Mouse (Mus musculus): ENCODE measurements around the gene Jazf1. TPM values are rescaled to one million over a fixed set of nuclear protein-coding genes. Genes with fewer than 3 reads are reported as not detected.

Jazf1 gene
- total and polyA plus RNA-seq, 3 experiments: 0.42 to 1.7 (median 0.75) TPM

DNA sequence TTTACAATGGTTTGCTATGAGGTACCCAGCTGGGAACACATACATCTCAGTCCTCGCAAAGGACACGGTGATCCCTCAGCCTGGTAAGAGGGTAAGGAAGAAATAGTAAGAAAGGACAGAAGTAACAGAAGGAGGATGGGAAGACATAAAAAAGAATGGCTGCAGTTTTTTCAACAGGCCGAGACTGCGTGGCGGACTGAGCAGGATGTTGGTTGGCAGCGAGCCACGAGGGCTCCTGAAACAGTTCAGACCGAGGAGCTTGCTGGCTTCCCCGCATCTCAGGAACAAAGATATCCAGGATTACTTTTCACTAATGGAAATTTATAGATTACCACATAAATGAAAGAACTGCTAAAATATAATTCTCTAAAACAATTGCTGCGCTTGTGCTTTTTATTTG is 131.4 kb downstream of the Jazf1 start:
- Histone ChIP-seq H3K4me3 (replicated peaks in 1 of 3; ENCODE audit: low read depth in 2 of 3, low read length in 2 of 3, poor library complexity in 1 of 3) (no peak overlapping the region), H3K9me3 (replicated peaks; ENCODE audit: low read length) (no peaks in the 10 kb centered on the region), H3K9ac (ENCODE audit: insufficient read depth, low read depth) (no peak overlapping the region), H3K27ac (ENCODE audit: insufficient read depth, low read depth) (no peak overlapping the region), H3K36me3 (replicated peaks in 1 of 2; ENCODE audit: control insufficient read depth in 1 of 2, insufficient read depth in 1 of 2, low read length in 1 of 2) (no peaks in the 10 kb centered on the region), H3K4me2 (ENCODE audit: insufficient read depth, low read depth, poor library complexity, severe bottlenecking) (no peak overlapping the region), H3K4me1 (ENCODE audit: control insufficient read depth in 1 of 2, insufficient read depth in 2 of 2) (peaks cover 0 to 3% of the 10 kb centered on the region in 2 experiments; a peak in 2 of 4 replicates), H3K27me3 (replicated peaks) (no peaks in the 10 kb centered on the region), H3K79me2 (replicated peaks; ENCODE audit: control insufficient read depth, extremely low read depth, insufficient read depth, poor library complexity, severe bottlenecking) (no peaks in the 10 kb centered on the region)
- no peak for TF ChIP-seq SIN3A (IDR thresholded peaks at IDR 0.05; ENCODE audit: low read length)
- no peak for TF ChIP-seq ELF1 (IDR thresholded peaks at IDR 0.05; ENCODE audit: low read depth, low read length)
- TF ChIP-seq ETS1 (conservative IDR thresholded peaks at IDR 0.05; ENCODE audit: low read depth, low read length): no peak
- no peak for TF ChIP-seq TCF12 (IDR thresholded peaks at IDR 0.05; ENCODE audit: low read depth, low read length)
- TF ChIP-seq BHLHE40 (IDR thresholded peaks at IDR 0.05; ENCODE audit: low read depth, low read length): no peak
- TF ChIP-seq USF1 (IDR thresholded peaks at IDR 0.05; ENCODE audit: low read depth, low read length): no peak
- no peak for TF ChIP-seq JUND (conservative IDR thresholded peaks at IDR 0.05; ENCODE audit: low read depth, low read length)
- TF ChIP-seq HCFC1 (IDR thresholded peaks at IDR 0.05; ENCODE audit: low read depth, low read length): no peak
- TF ChIP-seq RCOR1 (conservative IDR thresholded peaks at IDR 0.05; ENCODE audit: low read depth, low read length): no peak
- dilution Hi-C loops (cut with MboI; ENCODE audit: extremely low pct_ligation_motif_present, extremely low pct_unique_long_range_greater_than_20kb, low sequenced_read_pairs) (no loop called here), in situ Hi-C loops (cut with MboI; ENCODE audit: low pct_ligation_motif_present, low pct_unique_long_range_greater_than_20kb, low sequenced_read_pairs) (no loop called here)
- DNase-seq (ENCODE audit: extremely low read depth): no peak

DNA sequence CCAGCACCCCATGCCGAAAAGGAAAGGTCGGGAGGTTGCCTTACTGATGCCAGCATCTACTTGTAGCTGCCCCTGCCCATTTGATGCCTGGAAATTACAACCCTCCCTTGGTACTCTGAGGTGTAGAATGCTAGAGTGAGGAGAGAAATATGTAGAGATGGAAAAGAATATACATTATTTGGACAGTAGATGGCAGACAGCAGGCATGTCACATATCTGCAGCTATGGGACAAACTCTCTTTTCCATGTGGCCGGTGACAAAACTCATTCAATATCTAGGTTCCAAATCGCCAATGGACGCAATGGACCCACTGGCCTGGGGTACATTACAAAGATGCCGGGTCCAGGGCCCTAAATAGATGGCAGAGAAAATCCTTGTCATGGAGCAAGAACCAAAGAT is 134.4 kb downstream of the Jazf1 start:
- TF ChIP-seq ZC3H11A (IDR thresholded peaks at IDR 0.05; ENCODE audit: low read depth, low read length): no peak
- TF ChIP-seq RAD21 (IDR thresholded peaks at IDR 0.05; ENCODE audit: low read depth, low read length): peak; percentile 23
- no peak for TF ChIP-seq RCOR1 (conservative IDR thresholded peaks at IDR 0.05; ENCODE audit: low read depth, low read length)
- peak in 1 of 2 experiments; percentile 50; a peak in 2 of 4 replicates for TF ChIP-seq CTCF (conservative IDR thresholded peaks at IDR 0.05 in 1 of 2, IDR thresholded peaks at IDR 0.05 in 1 of 2; ENCODE audit: low read depth in 2 of 2, low read length in 2 of 2)
- TF ChIP-seq SMC3 (IDR thresholded peaks at IDR 0.05; ENCODE audit: low read depth, low read length): peak; percentile 46
- Histone ChIP-seq H3K4me1 (ENCODE audit: control insufficient read depth in 1 of 2, insufficient read depth in 2 of 2) (peaks cover 0 to 3% of the 10 kb centered on the region in 2 experiments; a peak in 2 of 4 replicates), H3K79me2 (replicated peaks; ENCODE audit: control insufficient read depth, extremely low read depth, insufficient read depth, poor library complexity, severe bottlenecking) (no peaks in the 10 kb centered on the region), H3K9me3 (replicated peaks; ENCODE audit: low read length) (no peaks in the 10 kb centered on the region), H3K4me2 (ENCODE audit: insufficient read depth, low read depth, poor library complexity, severe bottlenecking) (no peak overlapping the region), H3K4me3 (replicated peaks in 1 of 3; ENCODE audit: low read depth in 2 of 3, low read length in 2 of 3, poor library complexity in 1 of 3) (no peak overlapping the region), H3K27me3 (replicated peaks) (no peaks in the 10 kb centered on the region), H3K9ac (ENCODE audit: insufficient read depth, low read depth) (no peak overlapping the region), H3K36me3 (replicated peaks in 1 of 2; ENCODE audit: control insufficient read depth in 1 of 2, insufficient read depth in 1 of 2, low read length in 1 of 2) (no peaks in the 10 kb centered on the region), H3K27ac (ENCODE audit: insufficient read depth, low read depth) (no peak overlapping the region)
- no peak for DNase-seq (ENCODE audit: extremely low read depth)
- dilution Hi-C loops (cut with MboI; ENCODE audit: extremely low pct_ligation_motif_present, extremely low pct_unique_long_range_greater_than_20kb, low sequenced_read_pairs) (no loop called here), in situ Hi-C loops (cut with MboI; ENCODE audit: low pct_ligation_motif_present, low pct_unique_long_range_greater_than_20kb, low sequenced_read_pairs) (no loop called here)

- Histone ChIP-seq H3K36me3 (replicated peaks in 1 of 2; ENCODE audit: control insufficient read depth in 1 of 2, insufficient read depth in 1 of 2, low read length in 1 of 2) (no peaks in the 10 kb centered on the region), H3K4me3 (replicated peaks in 1 of 3; ENCODE audit: low read depth in 2 of 3, low read length in 2 of 3, poor library complexity in 1 of 3) (no peak overlapping the region), H3K4me2 (ENCODE audit: insufficient read depth, low read depth, poor library complexity, severe bottlenecking) (no peak overlapping the region), H3K9me3 (replicated peaks; ENCODE audit: low read length) (no peaks in the 10 kb centered on the region), H3K27ac (ENCODE audit: insufficient read depth, low read depth) (no peak overlapping the region), H3K4me1 (ENCODE audit: control insufficient read depth in 1 of 2, insufficient read depth in 2 of 2) (no peaks in the 10 kb centered on the region), H3K9ac (ENCODE audit: insufficient read depth, low read depth) (no peak overlapping the region), H3K27me3 (replicated peaks) (no peaks in the 10 kb centered on the region), H3K79me2 (replicated peaks; ENCODE audit: control insufficient read depth, extremely low read depth, insufficient read depth, poor library complexity, severe bottlenecking) (no peaks in the 10 kb centered on the region)
- no peak for DNase-seq (ENCODE audit: extremely low read depth)
- in situ Hi-C loops (cut with MboI; ENCODE audit: low pct_ligation_motif_present, low pct_unique_long_range_greater_than_20kb, low sequenced_read_pairs): no loop called here
- TF ChIP-seq HCFC1 (IDR thresholded peaks at IDR 0.05; ENCODE audit: low read depth, low read length): no peak
- no peak for TF ChIP-seq CTCF (conservative IDR thresholded peaks at IDR 0.05 in 1 of 2, IDR thresholded peaks at IDR 0.05 in 1 of 2; ENCODE audit: low read depth in 2 of 2, low read length in 2 of 2)
- TF ChIP-seq POLR2AphosphoS2 (IDR thresholded peaks at IDR 0.05; ENCODE audit: low read depth, low read length): no peak
- no peak for TF ChIP-seq USF2 (conservative IDR thresholded peaks at IDR 0.05; ENCODE audit: low read depth, low read length)
- no peak for TF ChIP-seq EP300 (IDR thresholded peaks at IDR 0.05; ENCODE audit: low read length)
- no peak for TF ChIP-seq NRF1 (IDR thresholded peaks at IDR 0.05; ENCODE audit: low read depth, low read length)
- no peak for TF ChIP-seq MAZ (IDR thresholded peaks at IDR 0.05; ENCODE audit: low read depth, low read length)
- no peak for TF ChIP-seq MYC (IDR thresholded peaks at IDR 0.05; ENCODE audit: low read depth, low read length)
- no peak for TF ChIP-seq UBTF (IDR thresholded peaks at IDR 0.05; ENCODE audit: low read depth, low read length)
- no peak for TF ChIP-seq SIN3A (IDR thresholded peaks at IDR 0.05; ENCODE audit: low read length)
- TF ChIP-seq ZKSCAN1 (IDR thresholded peaks at IDR 0.05; ENCODE audit: borderline replicate concordance, low read depth, low read length): no peak
- no peak for TF ChIP-seq IRF4 (IDR thresholded peaks at IDR 0.05; ENCODE audit: low read depth, low read length)
- no peak for TF ChIP-seq ELF1 (IDR thresholded peaks at IDR 0.05; ENCODE audit: low read depth, low read length)
- TF ChIP-seq MAFK (IDR thresholded peaks at IDR 0.05; ENCODE audit: insufficient replicate concordance, low read length): no peak
- no peak for TF ChIP-seq USF1 (IDR thresholded peaks at IDR 0.05; ENCODE audit: low read depth, low read length)
- no peak for TF ChIP-seq JUN (IDR thresholded peaks at IDR 0.05; ENCODE audit: insufficient read depth, low read depth, low read length)
- dilution Hi-C loops (cut with MboI; ENCODE audit: extremely low pct_ligation_motif_present, extremely low pct_unique_long_range_greater_than_20kb, low sequenced_read_pairs): no loop called here
These were observed 135.7 kb downstream of the Jazf1 start for GRCm38 (mm10) chr6:52932603-52933178.
